Mouse (Mus musculus) induced T-regulatory cell, adult 2 months (primary cell): ENCODE data around the gene Por.

Experiments used
- DNase-seq: peaks from one replicate; pipeline ENCODE4 v3.0.0-alpha.2; 2012; ENCODE audit warnings: low read depth

Por gene

GRCm38 (mm10) chr5:135669741-135670275 lies at the start of gene Por:
Por (plus strand) TSS chr5:135670033.
- peak; percentile 74 for DNase-seq

- DNase-seq = no peak
Observed at GRCm38 (mm10) chr5:135620526-135620925, 49.3 kb upstream of the Por start.

DNA sequence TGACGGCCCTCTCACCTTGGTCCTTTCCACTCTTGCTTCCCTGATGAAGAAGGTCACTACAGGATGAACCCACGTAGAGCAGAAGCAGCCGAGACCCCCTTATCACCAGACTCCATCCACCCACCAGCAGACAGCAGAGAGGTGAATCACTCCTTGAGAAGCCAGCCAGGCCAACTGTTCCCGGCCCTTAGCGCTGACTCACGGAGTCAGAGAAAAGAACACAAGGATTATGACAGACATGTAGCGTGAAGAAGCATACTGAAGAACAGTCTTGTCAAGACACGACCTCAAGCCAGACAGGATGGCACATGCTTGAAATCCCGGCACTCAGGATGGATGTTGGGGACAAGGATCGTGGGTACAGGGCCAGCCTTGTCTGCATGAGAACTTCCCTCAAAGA lies 48.1 kb upstream of the Por start:
- DNase-seq = no peak

DNA sequence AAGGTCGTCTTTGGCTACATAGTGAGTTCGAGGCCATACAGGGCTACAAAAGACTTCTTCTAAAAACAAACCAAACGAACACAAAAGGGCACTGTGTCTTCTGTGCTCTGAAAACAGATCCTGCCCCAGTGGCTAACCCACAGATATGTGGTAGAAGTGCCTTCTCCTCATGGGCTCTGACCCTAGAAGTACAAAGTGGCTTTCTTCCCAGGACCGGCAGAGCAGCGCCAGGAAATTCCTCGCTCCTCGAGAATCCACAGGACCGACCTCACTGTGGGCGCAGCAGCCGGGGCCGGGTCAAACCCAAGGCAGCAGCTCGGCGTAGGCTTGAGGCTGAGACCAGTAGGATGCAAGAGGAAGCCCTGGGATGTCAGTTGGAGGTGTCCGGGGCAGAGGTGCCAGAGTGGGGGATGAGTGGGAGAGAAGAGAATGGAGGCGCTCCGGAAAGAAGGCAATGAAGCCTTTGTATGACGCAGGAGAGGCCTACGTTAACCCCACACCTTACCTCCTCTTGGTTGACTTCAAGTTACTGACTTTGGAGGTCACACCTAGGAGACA lies 46.7 kb upstream of the Por start:
- DNase-seq = no peak

DNA sequence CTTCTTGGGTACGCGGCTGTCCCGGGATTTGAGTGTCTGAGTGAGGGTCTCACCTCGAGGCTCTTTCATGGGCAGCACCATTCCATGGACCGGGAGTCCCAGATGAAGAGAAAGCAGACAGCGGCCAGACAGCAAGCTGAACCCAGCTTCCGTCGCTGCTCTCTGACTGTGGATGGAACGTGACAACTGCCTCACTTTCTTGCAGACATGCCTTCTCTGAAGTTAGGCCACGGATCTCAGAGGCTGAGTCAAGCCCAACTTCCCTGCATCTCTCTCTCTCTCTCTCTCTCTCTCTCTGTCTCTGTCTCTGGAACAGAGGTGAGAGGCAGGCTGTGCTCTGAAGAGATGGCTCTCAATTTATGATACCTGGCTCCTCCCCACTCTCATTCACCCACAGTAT lies 40.9 kb upstream of the Por start:
- peak; percentile 42 for DNase-seq

- no peak for DNase-seq
Observed at GRCm38 (mm10) chr5:135629401-135629800, 40.4 kb upstream of the Por start.

GRCm38 (mm10) chr5:135630598-135630997 lies 39.2 kb upstream of the Por start:
- DNase-seq = peak; percentile 89

GRCm38 (mm10) chr5:135632117-135632796 lies 37.6 kb upstream of the Por start, which contains the start of gene Rhbdd2:
Rhbdd2 (plus strand) TSS chr5:135632618.
- DNase-seq = peak; percentile 99

- DNase-seq = no peak
Observed at GRCm38 (mm10) chr5:135632797-135633144, 37.1 kb upstream of the Por start.

DNA sequence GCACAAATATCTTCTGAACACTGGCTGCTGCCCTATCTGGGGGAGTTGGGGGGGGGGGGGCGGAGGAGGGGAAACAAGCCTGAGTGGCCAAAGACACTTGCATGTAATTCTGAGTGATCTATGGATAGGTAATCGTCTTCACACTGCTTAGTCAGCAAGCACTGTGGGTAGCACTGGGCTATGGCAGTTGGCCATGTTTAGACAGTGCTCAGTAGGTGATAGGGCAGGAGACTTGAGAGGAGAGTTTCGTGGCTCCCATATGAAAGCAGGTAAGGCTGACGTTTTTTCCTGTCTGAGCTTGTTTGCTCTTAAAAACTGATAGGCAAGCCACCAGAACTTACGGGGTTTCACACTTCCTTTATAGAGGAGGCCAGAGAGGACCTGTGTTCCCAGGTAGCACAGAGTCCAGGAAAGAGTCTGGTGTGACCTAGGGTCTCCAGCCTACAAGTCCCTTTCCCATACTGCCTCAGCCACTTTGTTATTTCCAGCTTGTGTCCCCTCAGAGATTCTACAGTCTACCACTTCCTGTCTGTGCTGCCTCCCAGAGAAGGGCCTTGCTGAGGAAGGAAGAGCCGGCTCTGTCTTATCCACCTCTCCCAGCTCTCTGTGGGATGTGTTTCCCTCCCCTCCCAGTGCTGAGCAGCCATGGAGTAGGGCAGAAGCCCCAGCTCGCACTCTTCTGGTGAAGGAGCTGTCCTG lies 29.9 kb upstream of the Por start:
- DNase-seq = peak; percentile 20

DNA sequence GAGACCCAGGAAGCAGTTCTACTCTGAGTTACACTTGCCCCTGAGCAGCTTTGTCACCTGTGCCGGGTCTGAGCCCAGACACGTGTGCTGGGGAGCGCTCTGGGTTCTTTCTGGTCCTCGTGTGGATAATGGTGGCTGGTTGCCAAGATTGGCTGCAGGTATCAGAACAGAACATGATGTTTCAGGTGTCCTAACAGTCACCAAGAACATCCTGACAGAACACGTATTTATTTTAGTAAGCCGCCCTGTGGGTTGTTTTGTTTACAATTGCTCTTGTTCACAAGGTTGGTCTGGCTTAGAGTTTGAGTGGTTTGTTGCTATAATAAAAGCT lies 29.4 kb upstream of the Por start:
- DNase-seq = no peak

DNA sequence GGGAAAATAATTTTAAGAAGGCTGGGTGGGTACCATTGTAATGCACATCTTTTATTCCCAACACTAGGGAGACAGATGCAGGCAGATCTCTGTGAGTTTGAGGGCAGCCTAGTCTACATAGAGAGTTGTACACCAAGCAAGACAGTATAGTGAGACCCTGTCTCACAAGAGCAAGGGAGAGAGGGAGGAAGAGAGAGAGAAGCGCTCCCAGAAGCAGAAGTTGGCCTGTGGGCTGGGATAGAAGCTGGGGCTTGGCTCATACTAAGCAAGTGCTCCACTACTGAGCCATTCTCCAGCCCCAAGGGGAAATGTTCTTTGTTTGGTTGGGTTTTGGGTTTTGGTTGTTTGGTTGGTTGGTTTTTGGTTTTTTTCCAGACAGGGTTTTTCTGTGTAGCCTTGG lies 28.8 kb upstream of the Por start:
- DNase-seq = no peak

DNA sequence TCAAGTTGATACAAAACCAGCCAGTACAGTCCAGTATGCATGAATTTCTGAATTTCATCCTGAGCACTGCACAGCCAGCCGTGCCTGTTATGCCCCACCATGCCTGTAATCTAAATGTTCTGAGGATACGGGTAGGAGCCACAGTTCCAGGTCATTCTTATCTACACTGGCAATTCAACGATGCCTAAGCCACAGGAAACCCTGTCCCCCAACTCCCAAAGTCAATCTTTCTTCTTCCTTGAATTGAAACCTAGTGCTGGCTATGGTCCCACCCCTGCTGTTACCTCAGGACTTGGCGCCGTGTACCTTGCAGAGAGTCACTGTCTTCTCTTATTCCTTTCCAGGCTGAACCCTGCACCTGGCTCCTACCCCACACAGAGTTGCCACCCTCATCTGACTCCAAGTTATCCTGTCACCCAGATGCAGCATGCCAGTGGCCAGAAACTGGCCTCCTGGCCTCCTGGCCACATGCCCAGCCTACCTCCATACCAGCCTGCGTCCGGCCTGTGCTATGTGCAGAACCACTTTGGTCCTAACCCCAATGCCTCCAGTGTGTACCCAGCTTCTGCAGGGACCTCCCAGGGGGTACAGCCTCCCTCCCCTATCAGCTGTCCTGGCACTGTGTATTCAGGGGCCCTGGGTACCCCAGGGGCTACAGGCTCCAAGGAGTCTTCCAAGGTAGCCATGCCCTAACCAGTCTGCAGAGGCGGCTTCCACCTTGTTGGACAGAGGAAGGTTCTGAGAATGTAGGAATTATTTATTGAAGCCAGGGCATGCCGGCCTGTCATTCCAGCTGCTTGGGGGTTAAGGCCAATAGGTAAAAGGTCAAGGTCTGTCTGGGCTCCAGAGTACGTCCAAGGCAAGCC lies 26.9 kb upstream of the Por start:
- no peak for DNase-seq

DNA sequence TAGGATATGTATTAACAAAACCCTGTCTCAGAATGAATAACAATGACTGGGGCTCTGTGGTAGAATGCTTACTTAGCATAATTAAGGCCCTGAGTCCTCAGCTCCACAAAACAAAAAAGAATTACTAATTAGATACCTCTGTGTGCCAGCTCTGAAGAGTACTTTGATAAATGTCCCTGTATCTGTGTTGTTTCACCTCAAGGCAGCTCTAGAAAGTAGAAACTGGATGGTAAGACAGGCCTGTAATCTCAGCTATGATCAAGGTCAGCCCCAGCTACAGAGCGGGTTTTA lies 26.3 kb upstream of the Por start:
- no peak for DNase-seq

- no peak for DNase-seq
Observed at GRCm38 (mm10) chr5:135643869-135644268, 26.0 kb upstream of the Por start.

GRCm38 (mm10) chr5:135645330-135645729 lies 24.5 kb upstream of the Por start:
- DNase-seq = no peak

DNA sequence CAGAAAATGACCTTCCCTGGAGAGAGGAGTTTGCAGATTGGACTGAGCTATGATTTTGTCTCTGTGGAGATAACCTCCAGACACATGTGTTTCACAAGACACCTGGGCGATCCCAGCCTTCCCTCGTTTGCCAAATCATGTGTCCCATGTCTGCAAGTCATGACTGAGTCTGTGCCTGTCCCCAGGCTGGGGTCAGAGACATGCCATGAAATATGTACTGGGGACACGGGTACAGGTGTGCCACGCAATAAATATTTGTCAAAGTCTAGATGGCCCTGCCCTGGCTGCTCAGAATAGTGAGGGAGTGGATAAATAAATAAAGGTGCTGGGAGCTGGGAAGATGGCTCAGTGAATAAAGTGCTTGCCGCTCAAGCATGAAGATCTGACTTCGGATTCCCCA lies 23.8 kb upstream of the Por start:
- no peak for DNase-seq

- DNase-seq = no peak
Observed at GRCm38 (mm10) chr5:135648461-135649308, 21.1 kb upstream of the Por start.

GRCm38 (mm10) chr5:135649309-135649633 lies 20.6 kb upstream of the Por start:
- DNase-seq = no peak

DNA sequence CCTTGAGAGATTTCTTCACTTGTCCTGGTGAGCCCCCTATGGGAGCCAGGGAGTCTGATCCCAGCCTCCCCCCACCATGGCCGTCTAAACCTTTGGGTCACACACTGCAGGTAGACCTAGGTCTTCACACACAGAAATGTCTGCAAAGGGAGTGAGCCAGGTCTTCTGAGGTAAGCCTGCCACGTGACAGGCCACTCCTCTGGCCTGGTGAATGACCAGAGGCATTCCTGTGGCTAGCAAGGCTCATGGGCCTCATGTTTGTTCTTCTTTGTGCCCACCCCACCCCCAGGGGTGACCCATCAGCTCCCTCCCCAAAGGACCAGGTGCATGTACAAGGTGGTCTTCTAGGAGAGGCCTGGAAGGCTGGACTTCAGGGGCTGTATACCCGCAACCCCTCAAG lies 18.3 kb upstream of the Por start:
- DNase-seq = no peak

- no peak for DNase-seq
Observed at GRCm38 (mm10) chr5:135653209-135653608, 16.6 kb upstream of the Por start.

DNA sequence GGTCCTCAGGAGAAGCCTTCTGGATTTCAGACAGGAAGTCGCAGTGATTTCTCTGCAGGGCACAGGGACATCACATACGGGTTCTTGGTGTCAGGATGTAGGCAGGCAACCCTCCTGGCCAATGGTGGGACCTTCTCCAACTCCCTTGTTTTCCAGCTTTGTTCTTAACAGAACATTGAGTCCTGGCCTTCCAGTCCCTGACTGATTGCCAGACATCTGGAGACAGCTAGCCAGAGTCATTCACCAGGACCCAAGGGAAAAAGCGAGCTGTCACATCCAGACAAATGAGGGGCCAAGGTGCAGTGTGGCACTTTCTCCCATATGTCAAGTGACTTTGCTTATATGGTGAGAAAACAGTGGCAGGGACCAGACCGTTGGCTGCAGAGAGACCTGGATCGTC lies 13.8 kb upstream of the Por start:
- no peak for DNase-seq
